ENCODE assay signal across 14 mouse cellular contexts in the genomic region with DNA sequence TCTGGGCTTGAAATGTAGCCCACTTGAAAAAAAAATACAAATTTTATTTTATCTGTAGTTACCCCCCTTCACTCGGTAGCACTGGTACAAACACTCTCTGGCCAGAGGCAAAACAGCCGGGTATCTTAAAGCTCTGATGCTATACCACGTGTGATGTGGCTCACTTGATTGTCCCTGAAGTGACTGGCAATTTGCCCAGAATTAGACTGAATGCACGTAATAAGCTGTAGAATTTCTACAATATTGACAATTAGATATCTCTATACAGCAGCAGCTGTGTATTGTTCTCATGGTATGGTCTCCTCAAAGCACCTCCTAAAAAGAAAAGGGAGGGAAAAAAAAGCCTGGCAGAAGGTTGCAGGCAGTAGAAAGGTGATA.
DNase-seq lines count a peak whose midpoint lies in the region; ATAC-seq and TF ChIP-seq lines count a peak whose summit lies in the region.
"Had no signal": no experiment of that assay in that cellular context is flagged by ENCODE, and none has a peak within 500 bp of the region (broad histone marks: within the 10 kb centered on the region; RNA-seq: fewer than 3 reads in every experiment).

No protein-coding gene starts in this region.

- no peak for TF ChIP-seq POLR2A in cerebellum, adult 2 months (IDR thresholded peaks at IDR 0.05; ENCODE audit: borderline replicate concordance, insufficient read depth, low read length)

- H3K27ac ChIP-seq in cerebellum, adult 2 months (ENCODE audit: insufficient read depth, low read length): no peak overlapping the region
- H3K27ac ChIP-seq in forebrain, embryonic 14.5 days (ENCODE audit: low read depth, low read length): no peak overlapping the region

- TF ChIP-seq CTCF in cerebellum, adult 2 months (IDR thresholded peaks at IDR 0.05; ENCODE audit: borderline replicate concordance, insufficient read depth, low read depth, low read length): no peak

- no peaks in the 10 kb centered on the region for H3K9me3 ChIP-seq in forebrain, embryonic 14.5 days (replicated peaks; ENCODE audit: control insufficient read depth, low read length)

- no peaks in the 10 kb centered on the region for H3K4me1 ChIP-seq in cerebellum, adult 2 months (ENCODE audit: control insufficient read depth, insufficient read depth, low read length)
- peaks cover 3% of the 10 kb centered on the region; the same call in 1 of the 2 replicates for H3K4me1 ChIP-seq in forebrain, embryonic 14.5 days (ENCODE audit: control insufficient read depth, insufficient read depth, low read length)

- no peak overlapping the region for H3K4me2 ChIP-seq in forebrain, embryonic 14.5 days (ENCODE audit: low read length)
- H3K4me2 ChIP-seq: heart, embryonic 11.5 days had no signal

- 16% methylated on average over 4 of the region's 4 CpGs for WGBS in cerebellum, adult 2 months
- 6% methylated on average over 4 of the region's 4 CpGs for WGBS in forebrain, embryonic 14.5 days

- peak; percentile 90 for ATAC-seq in forebrain, embryonic 14.5 days
- ATAC-seq in megakaryocyte-erythroid progenitor cell, adult 5-6 weeks (replicated peaks; ENCODE audit: low FRiP score, low TSS enrichment, poor library complexity, severe bottlenecking): peak; percentile 71

- DNase-seq in cerebellum, postnatal 10 days: peak; percentile 17 to 50
- no peak for DNase-seq in cerebellum, adult 2 months
- DNase-seq in 416B (ENCODE audit: low read depth): peak; percentile 9
- DNase-seq in forebrain, embryonic 14.5 days (ENCODE audit: low spot score): peak; percentile 80
- DNase-seq in thymus, postnatal 4 days: no peak
- DNase-seq in testis, postnatal 10 days (ENCODE audit: low spot score): no peak
- DNase-seq in urinary bladder, adult 2 months (ENCODE audit: low spot score): no peak
- DNase-seq: adrenal gland, postnatal 25 days; cerebellum, postnatal 25 days; kidney, adult 11 months; lung, postnatal 4 days; thymus, adult 2 months had no signal

- no peak overlapping the region for H3K9ac ChIP-seq in forebrain, embryonic 14.5 days (ENCODE audit: low read length)

- no peaks in the 10 kb centered on the region for H3K36me3 ChIP-seq in forebrain, embryonic 14.5 days (ENCODE audit: control insufficient read depth, insufficient read depth, low read length)

- H3K4me3 ChIP-seq in cerebellum, adult 2 months (replicated peaks; ENCODE audit: insufficient read depth, low read depth, low read length): no peak overlapping the region
- no peak overlapping the region for H3K4me3 ChIP-seq in forebrain, embryonic 14.5 days (ENCODE audit: low read depth, low read length)

- no peaks in the 10 kb centered on the region for H3K27me3 ChIP-seq in cerebellum, adult 2 months (ENCODE audit: control insufficient read depth, insufficient read depth, low read length)
- no peaks in the 10 kb centered on the region for H3K27me3 ChIP-seq in forebrain, embryonic 14.5 days (replicated peaks; ENCODE audit: control insufficient read depth, insufficient read depth, low read length)

Comparison
In these comparisons a context has a peak if more than half of its experiments do, and no peak if none do; other contexts are left out.
1. DNase-seq: peak in cerebellum, postnatal 10 days (2 of 2), 416B (single experiment) and forebrain, embryonic 14.5 days (single experiment); none in cerebellum, adult 2 months (0 of 2), thymus, postnatal 4 days (single experiment), testis, postnatal 10 days (single experiment) and urinary bladder, adult 2 months (single experiment).